Mouse (Mus musculus) G1E (cell line): Measurements from ENCODE around the gene Acadsb. TPM values are rescaled to one million over a fixed set of nuclear protein-coding genes. Genes with fewer than 3 reads are reported as not detected.
"Not testable (repeated sequence)": the region's sequence is repeated elsewhere in the genome, so short reads cannot be mapped to it uniquely, and the experiment has no call there.

Experiments
- ATAC-seq: 2 replicates; pipeline ENCODE4 v1.8.0; 2016; ENCODE audit warnings: mild to moderate bottlenecking; ENCODE audit not compliant: insufficient number of reproducible peaks, poor library complexity, low FRiP score, severe bottlenecking; ENCODE audit errors: extremely low read depth
- DNase-seq: peaks from one replicate; pipeline ENCODE4 v3.0.0; 2012; ENCODE audit warnings: low spot score
- H3K27me3 ChIP-seq: 2 replicates; pipeline ENCODE4 v1.6.1; 2012; ENCODE audit warnings: mild to moderate bottlenecking, low read length, inconsistent platforms; ENCODE audit not compliant: insufficient read depth
- H3K36me3 ChIP-seq: replicated peaks from 2 replicates; pipeline ENCODE3; 2012; ENCODE audit warnings: mild to moderate bottlenecking, inconsistent platforms
- H3K4me1 ChIP-seq: 2 replicates; pipeline ENCODE4 v1.6.1; 2012; ENCODE audit warnings: low read depth, low read length, inconsistent platforms, mixed read lengths; ENCODE audit not compliant: insufficient read depth
- H3K4me3 ChIP-seq: 2 replicates; pipeline ENCODE4 v1.5.1; 2012; ENCODE audit warnings: low read depth, mild to moderate bottlenecking, inconsistent platforms, low read length, moderate library complexity, mixed read lengths
- H3K9me3 ChIP-seq: replicated peaks from 2 replicates; pipeline ENCODE4 v1.6.1; 2012; ENCODE audit warnings: inconsistent platforms
- CTCF ChIP-seq: IDR thresholded peaks from 2 replicates; pipeline ENCODE4 v1.5.1; 2012; ENCODE audit warnings: low read depth, low read length, inconsistent platforms, mixed read lengths
- GATA1 ChIP-seq: IDR thresholded peaks from 2 replicates; pipeline ENCODE4 v1.6.1; 2012; ENCODE audit warnings: borderline replicate concordance, low read length, inconsistent platforms, mixed read lengths
- GATA2 ChIP-seq: IDR thresholded peaks from 2 replicates; pipeline ENCODE4 v1.6.1; 2012; ENCODE audit warnings: low read depth, low read length, inconsistent platforms, borderline replicate concordance
- POLR2AphosphoS5 ChIP-seq: IDR thresholded peaks from 2 replicates; pipeline ENCODE4 v1.6.1; 2012; ENCODE audit warnings: low read depth, low read length, inconsistent platforms; ENCODE audit not compliant: insufficient replicate concordance
- TAL1 ChIP-seq: conservative IDR thresholded peaks from 2 replicates; pipeline ENCODE4 v1.6.1; 2012; ENCODE audit warnings: low read depth, low read length, inconsistent platforms, mixed read lengths
- polyA plus RNA-seq: library from polyadenylated mRNA; stranded (reverse); fragments of >175 nt; gene quantifications from 2 replicates; pipeline ENCODE4 v1.2.3, GENCODE M21; 2012
- total RNA-seq, 2 experiments: library from RNA; stranded (forward) in 1 of 2; stranded (reverse) in 1 of 2; fragments of 200-1000 nt in 1 of 2; fragments of >200 nt in 1 of 2; fragmentation: Nextera tagmentation in 1 of 2; gene quantifications; 2 replicates each; pipeline ENCODE4 v1.2.3; 2014 to 2017

Acadsb gene
- total and polyA plus RNA-seq, 3 experiments, result 2.6 to 40.0 (median 22.5) TPM

- Histone ChIP-seq H3K27me3 (peaks cover 13% of the 10 kb centered on the region; the same call in 1 of the 2 replicates), H3K9me3 (no peaks in the 10 kb centered on the region), H3K4me1 (peaks cover 23% of the 10 kb centered on the region), H3K36me3 (peaks cover 20% of the 10 kb centered on the region), H3K4me3 (peak overlapping the region; percentile 91)
- no peak for TF ChIP-seq GATA1
- TF ChIP-seq POLR2AphosphoS5, result no peak
- TF ChIP-seq GATA2, result no peak
- peak; percentile 45; the same call in 1 of the 2 replicates for ATAC-seq
- DNase-seq, result peak; percentile 29
Observed at GRCm38 (mm10) chr7:131371880-131372651, 38.3 kb upstream of the Acadsb start.

- H3K36me3 ChIP-seq, result peaks cover 46% of the 10 kb centered on the region
- not testable (repeated sequence) for ATAC-seq, H3K27me3 ChIP-seq, H3K9me3 ChIP-seq, H3K4me3 ChIP-seq, H3K4me1 ChIP-seq, DNase-seq
Observed at GRCm38 (mm10) chr7:131391761-131392160, 18.6 kb upstream of the Acadsb start.

GRCm38 (mm10) chr7:131409321-131409987, 947 bp upstream of the Acadsb start:
- no peak for ATAC-seq
- TF ChIP-seq POLR2AphosphoS5, result no peak
- no peak for TF ChIP-seq CTCF

GRCm38 (mm10) chr7:131409988-131410385, 414 bp upstream of the Acadsb start:
- DNase-seq, result peak; percentile 28
- peak overlapping the region; percentile 90 for H3K4me3 ChIP-seq
- TF ChIP-seq GATA1 (no peak), GATA2 (no peak), TAL1 (no peak), POLR2AphosphoS5 (no peak), CTCF (no peak)
- ATAC-seq, result no peak
- H3K27me3 ChIP-seq, result no peaks in the 10 kb centered on the region
- peaks cover 27% of the 10 kb centered on the region for H3K4me1 ChIP-seq
- no peaks in the 10 kb centered on the region for H3K9me3 ChIP-seq
- peaks cover 8% of the 10 kb centered on the region for H3K36me3 ChIP-seq

More at GRCm38 (mm10) chr7:131409321-131409987, 947 bp upstream of the Acadsb start:
- Histone ChIP-seq H3K36me3 (peaks cover 13% of the 10 kb centered on the region), H3K4me3 (peak overlapping the region; percentile 90), H3K9me3 (no peaks in the 10 kb centered on the region), H3K4me1 (peaks cover 27% of the 10 kb centered on the region), H3K27me3 (no peaks in the 10 kb centered on the region)
- no peak for DNase-seq

GRCm38 (mm10) chr7:131411221-131411940, 980 bp downstream of the Acadsb start:
- Histone ChIP-seq H3K9me3 (no peaks in the 10 kb centered on the region), H3K4me3 (peak overlapping the region; percentile 90; the same call in 1 of the 2 replicates), H3K27me3 (no peaks in the 10 kb centered on the region), H3K36me3 (peaks cover 8% of the 10 kb centered on the region), H3K4me1 (peaks cover 27% of the 10 kb centered on the region)
- no peak for DNase-seq
- TF ChIP-seq CTCF, result no peak
- TF ChIP-seq TAL1, result no peak
- TF ChIP-seq POLR2AphosphoS5, result no peak
- no peak for TF ChIP-seq GATA2
- no peak for ATAC-seq

- DNase-seq (no peak), ATAC-seq (no peak)
- H3K9me3 ChIP-seq, result no peaks in the 10 kb centered on the region
- no peak for TF ChIP-seq GATA1
- TF ChIP-seq TAL1, result no peak
- no peak for TF ChIP-seq POLR2AphosphoS5
- no peak for TF ChIP-seq GATA2
- TF ChIP-seq CTCF, result no peak
- H3K36me3 ChIP-seq, result peaks cover 6% of the 10 kb centered on the region
- no peak overlapping the region for H3K4me3 ChIP-seq
- no peaks in the 10 kb centered on the region for H3K27me3 ChIP-seq
- H3K4me1 ChIP-seq, result peaks cover 27% of the 10 kb centered on the region
Observed at GRCm38 (mm10) chr7:131411941-131412270, 1.5 kb downstream of the Acadsb start.

- not testable (repeated sequence) for H3K4me3 ChIP-seq, H3K9me3 ChIP-seq, ATAC-seq, DNase-seq, H3K27me3 ChIP-seq, H3K36me3 ChIP-seq, H3K4me1 ChIP-seq
Observed at GRCm38 (mm10) chr7:131416742-131417141, 6.3 kb downstream of the Acadsb start.
